Mouse (Mus musculus): ENCODE data around the gene Olfr119.
"Not testable (repeated sequence)": the region's sequence is repeated elsewhere in the genome, so short reads cannot be mapped to it uniquely, and the experiment has no call there.

Gene Olfr119

DNA sequence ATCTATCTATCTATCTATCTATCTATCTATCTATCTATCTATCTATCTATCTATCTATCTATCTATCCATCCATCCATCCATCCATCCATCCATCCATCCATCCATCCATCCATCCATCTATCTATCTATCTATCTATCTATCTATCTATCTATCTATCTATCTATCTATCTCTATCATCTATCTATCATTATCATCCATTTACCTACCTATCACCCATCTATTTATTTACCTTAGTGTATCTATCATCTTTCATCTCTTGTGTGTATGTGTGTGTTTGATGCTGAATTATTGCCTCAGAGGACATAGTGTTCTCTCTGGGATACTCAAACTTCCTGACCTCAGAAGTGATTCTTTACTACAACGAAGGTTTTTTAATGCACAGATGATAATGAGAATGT, at the start of gene Olfr119:
TSS of gene Olfr119 (plus strand) at position 301 of the 400 bp plus-strand sequence.
- not testable (repeated sequence) for DNase-seq (ENCODE audit: low spot score)

DNA sequence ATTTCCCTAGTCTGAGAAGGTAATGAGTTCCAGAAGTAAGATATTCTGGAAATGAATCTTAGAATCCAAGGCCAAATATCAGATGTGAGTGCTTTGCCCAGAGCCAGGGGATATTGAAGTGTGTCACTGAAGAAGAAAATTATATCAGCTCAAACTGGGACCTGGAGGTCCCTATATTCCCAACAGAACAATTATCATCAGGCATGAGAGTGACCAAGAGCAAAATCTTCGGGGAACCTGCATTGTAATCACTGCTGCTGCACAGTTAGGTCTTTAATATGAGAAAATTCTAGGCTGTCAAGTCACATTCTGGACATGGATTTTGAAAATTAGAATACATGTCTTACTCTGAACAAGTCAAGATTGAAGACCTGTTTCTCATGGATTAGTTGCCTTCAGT, 32.7 kb upstream of the Olfr119 start, which contains the start of gene Olfr117:
TSS of gene Olfr117 (minus strand) at position 101 of the 400 bp plus-strand sequence.
- no peak for DNase-seq (ENCODE audit: low spot score)

DNA sequence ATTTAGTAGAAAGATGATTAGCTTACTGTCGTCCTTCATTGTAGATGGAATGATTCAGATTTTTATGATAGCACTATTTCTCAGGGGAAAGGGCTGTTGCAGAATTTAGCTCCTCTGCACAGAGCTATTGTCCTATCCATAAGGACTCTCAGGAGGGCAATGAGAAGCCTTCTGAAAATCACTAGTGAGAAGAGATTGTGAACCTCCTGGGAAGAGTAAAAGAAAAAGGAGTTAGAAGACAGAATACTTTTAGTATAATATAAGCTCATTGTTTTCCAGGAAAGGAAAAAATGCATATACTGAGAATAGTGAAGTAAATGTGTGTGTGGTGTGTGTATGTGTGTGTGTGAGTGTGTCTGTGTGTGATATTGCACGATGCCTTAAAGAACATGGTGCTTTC, 29.7 kb upstream of the Olfr119 start, which contains the start of gene Olfr118:
TSS of gene Olfr118 (plus strand) at position 301 of the 400 bp plus-strand sequence.
- DNase-seq (ENCODE audit: low spot score), result no peak

DNA sequence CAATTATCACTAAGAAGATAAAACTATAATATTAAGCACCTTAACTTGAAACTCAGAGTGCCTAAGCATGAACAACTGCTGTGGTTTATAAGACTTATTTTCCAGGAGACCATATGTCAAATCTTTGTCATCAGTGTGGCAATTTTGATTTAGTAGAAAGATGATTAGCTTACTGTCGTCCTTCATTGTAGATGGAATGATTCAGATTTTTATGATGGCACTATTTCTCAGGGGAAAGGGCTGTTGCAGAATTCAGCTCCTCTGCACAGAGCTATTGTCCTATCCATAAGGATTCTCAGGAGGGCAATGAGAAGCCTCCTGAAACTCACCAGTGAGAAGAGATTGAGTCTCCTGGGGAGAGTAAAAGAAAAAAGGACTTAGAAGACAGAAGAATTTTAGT, 25.1 kb downstream of the Olfr119 start, which contains the start of gene Olfr120:
TSS of gene Olfr120 (plus strand) at position 301 of the 400 bp plus-strand sequence.
- DNase-seq (ENCODE audit: low spot score), result no peak

DNA sequence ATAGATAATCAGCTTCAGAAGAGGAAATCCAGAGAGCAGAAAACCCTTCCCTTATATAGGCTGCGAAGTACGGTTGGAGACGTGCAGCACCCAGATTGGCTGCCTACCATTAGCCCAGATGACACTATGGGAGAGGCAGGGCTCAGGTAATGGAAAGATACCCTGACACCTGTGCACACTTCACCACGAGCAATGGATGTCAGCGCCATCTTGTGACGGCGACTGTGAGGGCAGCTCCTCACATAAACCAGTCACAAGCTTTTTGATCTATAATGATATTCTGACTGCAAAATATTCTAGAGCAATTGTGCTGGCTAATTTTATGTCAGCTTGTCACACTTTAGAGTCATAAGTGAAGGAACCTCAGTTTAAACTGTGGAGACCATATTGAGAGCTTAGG, 41.7 kb downstream of the Olfr119 start:
- no peak for DNase-seq (ENCODE audit: low spot score)
